Mouse (Mus musculus) ES-Bruce4 (cell line): ENCODE results near the gene Mn1. TPM values are rescaled to one million over a fixed set of nuclear protein-coding genes. Genes with fewer than 3 reads are reported as not detected.

Experiments
- H3K27ac ChIP-seq: 2 replicates; pipeline ENCODE4 v1.5.1; 2012; ENCODE audit warnings: low read length, inconsistent platforms; ENCODE audit not compliant: insufficient read depth
- H3K27me3 ChIP-seq: 2 replicates; pipeline ENCODE4 v1.6.1; 2012; ENCODE audit warnings: mild to moderate bottlenecking, low read length, inconsistent platforms; ENCODE audit not compliant: control insufficient read depth, poor library complexity, insufficient read depth, severe bottlenecking
- H3K36me3 ChIP-seq: 2 replicates; pipeline ENCODE4 v1.6.1; 2012; ENCODE audit warnings: inconsistent platforms, mild to moderate bottlenecking, low read length, moderate library complexity; ENCODE audit not compliant: control insufficient read depth, poor library complexity, insufficient read depth, severe bottlenecking
- H3K4me1 ChIP-seq: one replicate; pipeline ENCODE4 v1.8.1; 2011; ENCODE audit warnings: low read length; ENCODE audit not compliant: control insufficient read depth, insufficient read depth
- H3K4me3 ChIP-seq: 2 replicates; pipeline ENCODE4 v1.5.1; 2011; ENCODE audit warnings: low read depth, mild to moderate bottlenecking, low read length
- H3K9ac ChIP-seq: 2 replicates; pipeline ENCODE4 v1.6.1; 2012; ENCODE audit warnings: low read depth, mild to moderate bottlenecking, inconsistent platforms; ENCODE audit not compliant: poor library complexity, severe bottlenecking
- H3K9me3 ChIP-seq: replicated peaks from 2 replicates; pipeline ENCODE4 v1.6.1; 2012; ENCODE audit warnings: mild to moderate bottlenecking, low read length, inconsistent platforms; ENCODE audit not compliant: control insufficient read depth, poor library complexity, insufficient read depth, severe bottlenecking
- CTCF ChIP-seq: IDR thresholded peaks from one replicate; pipeline ENCODE4 v1.8.1; 2011; ENCODE audit warnings: low read depth, low read length
- EP300 ChIP-seq: IDR thresholded peaks from 2 replicates; pipeline ENCODE4 v1.6.1; 2011; ENCODE audit warnings: low read depth, low read length; ENCODE audit not compliant: insufficient read depth
- POLR2A ChIP-seq: IDR thresholded peaks from one replicate; pipeline ENCODE4 v1.8.1; 2011; ENCODE audit warnings: low read length; ENCODE audit not compliant: insufficient read depth
- polyA plus RNA-seq: library from polyadenylated mRNA; stranded (reverse); fragments of >200 nt; gene quantifications from 2 replicates; pipeline ENCODE4 v1.2.4, GENCODE M21; 2011; ENCODE audit warnings: low read depth; ENCODE audit not compliant: missing spikeins, insufficient read depth, insufficient read length

The Mn1 gene
- polyA plus RNA-seq, 1 experiment: 1.9 TPM

GRCm38 (mm10) chr5:111505241-111505640, 88.1 kb downstream of the Mn1 start:
- Histone ChIP-seq H3K27ac (no peak overlapping the region), H3K36me3 (no peaks in the 10 kb centered on the region), H3K27me3 (no peaks in the 10 kb centered on the region), H3K9ac (no peak overlapping the region), H3K4me1 (peaks cover 5% of the 10 kb centered on the region), H3K9me3 (no peaks in the 10 kb centered on the region), H3K4me3 (no peak overlapping the region)
- TF ChIP-seq EP300 (no peak), CTCF (no peak), POLR2A (no peak)

- H3K9me3 ChIP-seq: no peaks in the 10 kb centered on the region
- H3K9ac ChIP-seq: no peak overlapping the region
- no peaks in the 10 kb centered on the region for H3K27me3 ChIP-seq
- H3K36me3 ChIP-seq: no peaks in the 10 kb centered on the region
- no peak overlapping the region for H3K4me3 ChIP-seq
- no peak for TF ChIP-seq EP300
- no peak for TF ChIP-seq POLR2A
- TF ChIP-seq CTCF: no peak
- H3K27ac ChIP-seq: no peak overlapping the region
- H3K4me1 ChIP-seq: peaks cover 5% of the 10 kb centered on the region
Observed at GRCm38 (mm10) chr5:111505824-111506223, 88.7 kb downstream of the Mn1 start.

- Histone ChIP-seq H3K4me3 (no peak overlapping the region), H3K27me3 (no peaks in the 10 kb centered on the region), H3K9ac (no peak overlapping the region), H3K9me3 (no peaks in the 10 kb centered on the region), H3K36me3 (no peaks in the 10 kb centered on the region), H3K27ac (no peak overlapping the region), H3K4me1 (peaks cover 5% of the 10 kb centered on the region)
- TF ChIP-seq EP300 (no peak), CTCF (no peak), POLR2A (no peak)
Observed at GRCm38 (mm10) chr5:111506410-111506809, 89.2 kb downstream of the Mn1 start.

Other genes starting within 250 kb of the Mn1 start
- gene Pitpnb, start 86.6 kb upstream of the Mn1 start, polyA plus RNA-seq: 96.6 and 98.3 TPM in 2 replicates